Mouse (Mus musculus): ENCODE data around the gene Angel1. TPM values are rescaled to one million over a fixed set of nuclear protein-coding genes. Genes with fewer than 3 reads are reported as not detected.

Gene Angel1
- polyA plus RNA-seq, 1 experiment from 2014 or later: 4.9 TPM

DNA sequence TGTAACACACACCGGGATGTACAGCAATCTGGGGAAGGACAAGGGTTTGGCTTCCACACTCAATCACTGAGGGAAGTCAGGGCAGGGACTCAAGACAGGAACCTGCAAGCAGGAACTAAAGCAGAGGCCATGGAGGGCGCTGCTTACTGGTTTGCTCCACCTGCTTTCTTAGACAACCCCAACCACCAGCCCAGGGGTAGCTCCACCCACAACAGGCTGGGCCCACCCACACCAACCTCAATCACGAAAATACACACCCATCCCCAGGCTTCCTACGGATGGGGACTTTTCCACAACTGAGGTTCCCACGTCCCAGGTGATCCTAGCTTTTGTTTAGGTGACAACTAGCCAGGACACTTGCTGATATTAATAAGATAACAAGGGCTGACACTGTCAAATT lies 20.4 kb downstream of the Angel1 start:
- H3K27me3 ChIP-seq: no peaks in the 10 kb centered on the region
- ChIA-PET POLR2A (interaction anchor here (0.6 kb wide), 1 partner anchor 106 kb away, joined by 4 read pairs; no protein-coding TSS in a partner anchor), CTCF (no interaction called here)
- no peak for TF ChIP-seq CTCF (IDR thresholded peaks at IDR 0.05)
- no peak for DNase-seq (ENCODE audit: low read depth, low spot score)
- no peak for ATAC-seq
- in situ Hi-C loops (cut with MboI; ENCODE audit: low pct_unique_long_range_greater_than_20kb): no loop called here

DNA sequence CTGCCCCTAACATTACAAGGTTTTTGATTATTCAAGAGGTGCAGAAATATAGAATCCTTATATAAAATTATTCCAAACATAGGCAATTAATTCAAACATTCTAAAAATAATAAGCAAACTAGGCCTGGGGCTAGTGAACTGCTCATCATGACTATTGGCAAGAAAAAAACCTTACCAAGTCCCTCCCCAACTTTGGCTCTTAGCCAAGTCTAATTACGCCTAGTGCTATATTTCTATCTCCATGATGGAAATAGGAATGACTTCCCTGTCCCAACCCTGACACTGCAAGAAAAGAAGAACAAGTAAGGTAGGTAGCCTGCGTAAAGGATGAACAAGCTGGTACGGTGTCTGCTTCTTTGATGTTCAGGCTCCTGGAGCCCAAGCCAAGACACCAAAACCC lies 23.6 kb downstream of the Angel1 start:
- DNase-seq (ENCODE audit: low read depth, low spot score) (no peak), ATAC-seq (no peak)
- TF ChIP-seq CTCF (IDR thresholded peaks at IDR 0.05): no peak
- in situ Hi-C loops (cut with MboI; ENCODE audit: low pct_unique_long_range_greater_than_20kb): no loop called here
- no peaks in the 10 kb centered on the region for H3K27me3 ChIP-seq
- POLR2A ChIA-PET: interaction anchor here (0.5 kb wide), 1 partner anchor 17 kb away, joined by 3 read pairs; no protein-coding TSS in a partner anchor
- CTCF ChIA-PET: no interaction called here

GRCm38 (mm10) chr12:86701491-86701890 lies 24.8 kb downstream of the Angel1 start:
- no peak for TF ChIP-seq CTCF (IDR thresholded peaks at IDR 0.05)
- DNase-seq (ENCODE audit: low read depth, low spot score) (no peak), ATAC-seq (no peak)
- POLR2A ChIA-PET: interaction anchor here (0.5 kb wide), 1 partner anchor 276 kb away, joined by 4 read pairs; no protein-coding TSS in a partner anchor
- in situ Hi-C loops (cut with MboI; ENCODE audit: low pct_unique_long_range_greater_than_20kb): no loop called here
- CTCF ChIA-PET: no interaction called here
- H3K27me3 ChIP-seq: no peaks in the 10 kb centered on the region

GRCm38 (mm10) chr12:86700927-86701310 lies 25.3 kb downstream of the Angel1 start:
- TF ChIP-seq CTCF (IDR thresholded peaks at IDR 0.05): no peak
- ChIA-PET CTCF (no interaction called here), POLR2A (no interaction called here)
- H3K27me3 ChIP-seq: no peaks in the 10 kb centered on the region
- ATAC-seq: no peak
- no peak for DNase-seq (ENCODE audit: low read depth, low spot score)
- in situ Hi-C loops (cut with MboI; ENCODE audit: low pct_unique_long_range_greater_than_20kb): no loop called here

- ChIA-PET CTCF (no interaction called here), POLR2A (interaction anchor here (1.1 kb wide), 1 partner anchor 12 kb away, joined by 3 read pairs; no protein-coding TSS in a partner anchor)
- in situ Hi-C loops (cut with MboI; ENCODE audit: low pct_unique_long_range_greater_than_20kb): no loop called here
- DNase-seq (ENCODE audit: low read depth, low spot score): no peak
- TF ChIP-seq CTCF (IDR thresholded peaks at IDR 0.05): no peak
- H3K27me3 ChIP-seq: no peaks in the 10 kb centered on the region
- ATAC-seq: no peak
These were observed 26.0 kb downstream of the Angel1 start for GRCm38 (mm10) chr12:86699965-86700926.

- ATAC-seq (peak; percentile 44), DNase-seq (ENCODE audit: low read depth, low spot score) (no peak)
- no peaks in the 10 kb centered on the region for H3K27me3 ChIP-seq
- in situ Hi-C loops (cut with MboI; ENCODE audit: low pct_unique_long_range_greater_than_20kb): no loop called here
- ChIA-PET CTCF (no interaction called here), POLR2A (no interaction called here)
- no peak for TF ChIP-seq CTCF (IDR thresholded peaks at IDR 0.05)
These were observed 27.7 kb downstream of the Angel1 start for GRCm38 (mm10) chr12:86698537-86698936.

- no peaks in the 10 kb centered on the region for H3K27me3 ChIP-seq
- TF ChIP-seq CTCF (IDR thresholded peaks at IDR 0.05): no peak
- ChIA-PET CTCF (no interaction called here), POLR2A (no interaction called here)
- no peak for DNase-seq (ENCODE audit: low read depth, low spot score)
- in situ Hi-C loops (cut with MboI; ENCODE audit: low pct_unique_long_range_greater_than_20kb): no loop called here
- ATAC-seq: no peak
These were observed 28.3 kb downstream of the Angel1 start for GRCm38 (mm10) chr12:86697996-86698395.

GRCm38 (mm10) chr12:86694441-86694840 lies 31.8 kb downstream of the Angel1 start:
- no peak for TF ChIP-seq CTCF (IDR thresholded peaks at IDR 0.05)

DNA sequence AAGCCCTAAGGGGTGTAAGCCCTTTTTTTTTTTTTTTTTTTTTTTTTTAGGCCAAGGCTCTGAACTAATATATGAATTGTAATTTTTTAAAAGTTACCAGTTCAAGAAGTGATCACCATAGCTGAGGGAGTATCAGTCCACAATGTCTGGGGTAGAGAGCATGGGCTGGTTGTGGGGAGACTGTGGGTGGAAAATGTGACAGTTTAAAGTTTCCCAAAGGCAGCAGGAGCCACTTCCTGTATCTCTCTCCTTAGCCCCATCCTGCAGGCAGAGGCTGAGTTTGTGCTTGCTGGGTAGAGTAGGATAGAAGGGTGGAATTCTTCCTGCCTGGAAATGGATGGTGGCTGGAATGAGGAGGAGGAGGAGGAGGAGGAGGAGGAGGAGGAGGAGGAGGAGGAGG lies 32.9 kb downstream of the Angel1 start:
- no peak for DNase-seq (ENCODE audit: low read depth, low spot score)
- no peaks in the 10 kb centered on the region for H3K27me3 ChIP-seq
- no peak for ATAC-seq
- no peak for TF ChIP-seq CTCF (IDR thresholded peaks at IDR 0.05)
- in situ Hi-C loops (cut with MboI; ENCODE audit: low pct_unique_long_range_greater_than_20kb): no loop called here
- ChIA-PET POLR2A (no interaction called here), CTCF (no interaction called here)

More at GRCm38 (mm10) chr12:86694441-86694840, 31.8 kb downstream of the Angel1 start:
- no peak for ATAC-seq
- ChIA-PET POLR2A (no interaction called here), CTCF (no interaction called here)
- no peaks in the 10 kb centered on the region for H3K27me3 ChIP-seq
- in situ Hi-C loops (cut with MboI; ENCODE audit: low pct_unique_long_range_greater_than_20kb): no loop called here
- no peak for DNase-seq (ENCODE audit: low read depth, low spot score)

- no peaks in the 10 kb centered on the region for H3K27me3 ChIP-seq
- POLR2A ChIA-PET: no interaction called here
These were observed 33.5 kb downstream of the Angel1 start for GRCm38 (mm10) chr12:86692471-86693356.

More at GRCm38 (mm10) chr12:86692471-86693356, 33.5 kb downstream of the Angel1 start:
- DNase-seq (ENCODE audit: low read depth, low spot score): no peak
- ATAC-seq: no peak
- no peak for TF ChIP-seq CTCF (IDR thresholded peaks at IDR 0.05)
- in situ Hi-C loops (cut with MboI; ENCODE audit: low pct_unique_long_range_greater_than_20kb): no loop called here
- CTCF ChIA-PET: no interaction called here
